Mouse (Mus musculus): Measurements from ENCODE around the gene Dph6. TPM values are rescaled to one million over a fixed set of nuclear protein-coding genes. Genes with fewer than 3 reads are reported as not detected.
"Not testable (repeated sequence)": the region's sequence is repeated elsewhere in the genome, so short reads cannot be mapped to it uniquely, and the experiment has no call there.

The Dph6 gene
- polyA plus RNA-seq, 1 experiment = 15.9 TPM

DNA sequence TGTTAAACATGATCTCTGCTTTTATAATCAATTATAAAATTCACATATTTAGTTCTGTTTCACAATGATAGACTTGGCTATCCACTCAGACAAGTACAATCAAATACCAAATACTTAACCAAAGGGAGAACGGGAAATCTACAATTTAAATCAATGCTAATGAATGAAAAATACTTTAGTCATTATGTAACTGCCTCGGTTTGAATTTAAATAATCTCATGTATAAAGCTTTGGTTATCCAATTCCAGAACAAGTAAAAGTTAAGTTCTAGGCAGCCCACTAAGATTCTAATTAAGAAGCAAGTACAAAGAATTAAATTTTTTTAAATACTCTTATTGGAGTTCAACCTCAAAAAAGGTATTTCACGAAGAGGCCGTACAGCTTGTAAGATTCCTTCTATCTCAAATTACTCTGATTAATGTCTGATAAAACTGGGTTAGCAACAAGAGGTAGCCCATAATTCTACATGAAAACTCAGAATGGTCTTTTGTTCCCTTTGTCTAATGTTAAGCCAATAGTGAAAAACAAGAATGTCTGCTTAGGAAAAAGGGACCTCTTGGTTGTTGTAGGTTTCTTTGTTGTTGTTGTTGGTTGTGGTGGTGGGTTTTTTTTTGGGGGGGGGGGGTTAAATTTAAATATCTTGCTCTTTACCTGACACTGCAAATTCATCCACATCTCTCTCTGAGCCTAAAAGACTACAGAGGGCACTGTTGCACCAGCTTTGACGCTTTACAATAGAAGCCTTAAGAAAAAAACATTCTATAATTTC is 32.8 kb downstream of the Dph6 start:
- no peak for TF ChIP-seq CTCF (IDR thresholded peaks at IDR 0.05; ENCODE audit: borderline replicate concordance, control insufficient read depth, extremely low read depth, insufficient read depth, low read length, poor library complexity)
- no peak for TF ChIP-seq POLR2A (IDR thresholded peaks at IDR 0.05; ENCODE audit: control insufficient read depth, extremely low read depth, insufficient read depth, low read length, poor library complexity)
- Histone ChIP-seq H3K4me3 (ENCODE audit: control insufficient read depth, insufficient read depth, low read length) (no peak overlapping the region), H3K4me1 (replicated peaks; ENCODE audit: control insufficient read depth, insufficient read depth, low read length) (no peaks in the 10 kb centered on the region), H3K36me3 (ENCODE audit: control insufficient read depth, insufficient read depth, low read length) (no peaks in the 10 kb centered on the region), H3K27ac (ENCODE audit: control insufficient read depth, insufficient read depth, low read length) (no peak overlapping the region), H3K27me3 (ENCODE audit: control insufficient read depth, insufficient read depth, low read length) (no peaks in the 10 kb centered on the region)
- no peak for DNase-seq
- WGBS = 84% methylated on average over 5 of the region's 5 CpGs

DNA sequence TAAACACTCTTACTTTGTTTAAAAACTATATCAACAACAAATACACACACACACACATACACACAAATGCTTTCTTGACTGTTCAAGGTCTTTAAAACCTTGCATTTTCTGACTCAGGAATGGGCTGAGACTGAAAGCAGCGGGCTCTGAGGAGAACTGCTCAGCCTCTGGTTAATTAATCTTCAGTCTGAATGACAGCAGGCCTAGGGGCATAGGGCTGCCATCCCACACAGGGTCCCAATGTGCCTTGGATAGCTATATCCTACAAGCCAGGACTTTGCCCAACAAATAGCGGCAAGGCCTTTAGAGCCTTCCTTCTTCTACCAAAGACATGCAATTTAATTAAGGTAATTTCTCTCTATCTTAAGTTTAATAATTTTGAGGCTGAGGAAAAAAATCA is 43.2 kb downstream of the Dph6 start:
- DNase-seq = no peak
- WGBS = 93% methylated on average over 2 of the region's 2 CpGs

DNA sequence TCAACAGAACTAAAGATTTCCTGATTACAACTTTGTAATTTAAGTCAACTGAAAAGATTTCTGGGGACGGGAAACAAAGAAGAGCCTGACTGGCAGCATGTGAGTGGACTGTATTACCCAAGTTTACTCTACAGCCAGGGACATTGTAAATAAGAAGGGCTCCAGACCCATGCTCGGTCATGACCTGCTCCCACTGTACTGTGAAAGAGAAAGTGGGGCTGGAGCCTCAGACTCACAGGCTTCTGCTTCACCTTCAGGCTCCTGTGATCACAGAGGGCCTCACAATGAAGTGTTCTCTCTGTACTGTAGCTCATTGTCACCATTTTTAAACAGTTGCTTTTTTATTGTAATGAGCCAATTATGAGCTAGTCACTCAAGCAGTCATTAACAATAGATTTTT is 44.7 kb downstream of the Dph6 start:
- TF ChIP-seq CTCF (IDR thresholded peaks at IDR 0.05; ENCODE audit: borderline replicate concordance, control insufficient read depth, extremely low read depth, insufficient read depth, low read length, poor library complexity) (no peak), POLR2A (IDR thresholded peaks at IDR 0.05; ENCODE audit: control insufficient read depth, extremely low read depth, insufficient read depth, low read length, poor library complexity) (no peak)
- H3K36me3 ChIP-seq (ENCODE audit: control insufficient read depth, insufficient read depth, low read length) = no peaks in the 10 kb centered on the region
- H3K4me1 ChIP-seq (replicated peaks; ENCODE audit: control insufficient read depth, insufficient read depth, low read length) = no peaks in the 10 kb centered on the region
- 90% methylated on average over 2 of the region's 2 CpGs for WGBS
- H3K4me3 ChIP-seq (ENCODE audit: control insufficient read depth, insufficient read depth, low read length) = no peak overlapping the region
- no peak overlapping the region for H3K27ac ChIP-seq (ENCODE audit: control insufficient read depth, insufficient read depth, low read length)
- H3K27me3 ChIP-seq (ENCODE audit: control insufficient read depth, insufficient read depth, low read length) = no peaks in the 10 kb centered on the region
- no peak for DNase-seq

More for the DNA sequence above, 43.2 kb downstream of the Dph6 start:
- no peaks in the 10 kb centered on the region for H3K27me3 ChIP-seq (ENCODE audit: control insufficient read depth, insufficient read depth, low read length)
- H3K4me1 ChIP-seq (replicated peaks; ENCODE audit: control insufficient read depth, insufficient read depth, low read length) = no peaks in the 10 kb centered on the region
- no peak for TF ChIP-seq CTCF (IDR thresholded peaks at IDR 0.05; ENCODE audit: borderline replicate concordance, control insufficient read depth, extremely low read depth, insufficient read depth, low read length, poor library complexity)
- TF ChIP-seq POLR2A (IDR thresholded peaks at IDR 0.05; ENCODE audit: control insufficient read depth, extremely low read depth, insufficient read depth, low read length, poor library complexity) = no peak
- H3K36me3 ChIP-seq (ENCODE audit: control insufficient read depth, insufficient read depth, low read length) = no peaks in the 10 kb centered on the region
- no peak overlapping the region for H3K4me3 ChIP-seq (ENCODE audit: control insufficient read depth, insufficient read depth, low read length)
- H3K27ac ChIP-seq (ENCODE audit: control insufficient read depth, insufficient read depth, low read length) = no peak overlapping the region

DNA sequence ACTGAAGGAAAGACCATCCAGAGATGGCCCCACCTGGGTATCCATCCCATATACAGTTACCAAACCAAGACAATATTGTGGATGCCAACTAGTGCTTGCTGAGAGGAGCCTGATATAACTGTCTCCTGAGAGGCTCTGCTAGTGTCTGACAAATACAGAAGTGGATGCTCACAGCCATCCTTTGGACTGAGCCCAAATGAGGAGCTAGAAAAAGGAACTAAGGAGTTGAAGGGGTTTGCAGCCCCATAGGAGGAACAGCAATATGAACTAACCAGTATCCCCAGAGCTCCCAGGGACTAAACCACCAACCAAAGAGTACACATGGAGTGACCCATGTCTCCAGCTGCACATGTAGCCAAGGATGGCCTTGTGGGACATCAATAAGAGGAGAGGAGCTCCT is 49.6 kb downstream of the Dph6 start:
- not testable (repeated sequence) for H3K27ac ChIP-seq (ENCODE audit: control insufficient read depth, insufficient read depth, low read length); H3K4me1 ChIP-seq (replicated peaks; ENCODE audit: control insufficient read depth, insufficient read depth, low read length); DNase-seq; H3K4me3 ChIP-seq (ENCODE audit: control insufficient read depth, insufficient read depth, low read length); H3K36me3 ChIP-seq (ENCODE audit: control insufficient read depth, insufficient read depth, low read length); H3K27me3 ChIP-seq (ENCODE audit: control insufficient read depth, insufficient read depth, low read length)

DNA sequence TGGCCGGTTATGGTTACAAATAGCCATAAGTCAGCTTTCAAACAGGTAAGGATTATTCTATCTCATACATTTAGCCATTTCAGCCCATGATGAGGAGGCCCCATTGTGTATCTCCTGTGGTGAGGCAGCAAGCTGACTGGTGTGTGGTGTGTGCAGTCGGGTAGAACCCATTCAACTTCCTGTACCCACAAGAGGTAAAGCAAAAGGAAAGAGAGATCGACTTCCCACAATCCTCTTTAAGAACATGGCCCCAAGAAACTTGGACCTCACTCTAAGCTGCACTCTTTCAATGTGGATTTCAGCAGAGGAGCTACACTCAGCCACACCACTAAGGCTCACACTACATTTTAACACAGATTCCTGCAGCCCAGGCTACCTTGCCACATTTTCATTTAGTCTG is 53.6 kb downstream of the Dph6 start:
- WGBS = 72% methylated on average over 3 of the region's 3 CpGs
- H3K4me1 ChIP-seq (replicated peaks; ENCODE audit: control insufficient read depth, insufficient read depth, low read length) = no peaks in the 10 kb centered on the region
- TF ChIP-seq CTCF (IDR thresholded peaks at IDR 0.05; ENCODE audit: borderline replicate concordance, control insufficient read depth, extremely low read depth, insufficient read depth, low read length, poor library complexity) (no peak), POLR2A (IDR thresholded peaks at IDR 0.05; ENCODE audit: control insufficient read depth, extremely low read depth, insufficient read depth, low read length, poor library complexity) (no peak)

DNA sequence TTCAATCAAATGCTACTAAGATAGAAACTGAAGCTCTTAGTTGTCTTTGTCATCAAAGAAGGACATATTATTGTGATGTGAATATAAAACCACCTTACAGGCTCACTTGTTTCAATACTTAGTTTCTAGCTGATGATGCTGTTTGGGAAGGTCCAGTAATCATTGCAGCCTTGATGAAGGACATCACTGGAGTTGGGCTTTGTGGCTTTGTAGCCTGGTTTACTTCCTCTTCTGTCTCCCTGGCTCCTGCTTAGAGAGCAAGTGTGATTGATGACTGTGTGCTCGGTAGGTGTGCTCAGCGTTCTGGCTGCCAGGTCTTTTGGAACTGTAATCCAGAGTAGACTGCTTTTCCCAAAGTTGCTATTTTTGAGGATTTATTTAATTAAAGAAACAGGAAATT is 55.0 kb downstream of the Dph6 start:
- TF ChIP-seq CTCF (IDR thresholded peaks at IDR 0.05; ENCODE audit: borderline replicate concordance, control insufficient read depth, extremely low read depth, insufficient read depth, low read length, poor library complexity) (no peak), POLR2A (IDR thresholded peaks at IDR 0.05; ENCODE audit: control insufficient read depth, extremely low read depth, insufficient read depth, low read length, poor library complexity) (no peak)
- no peak for DNase-seq
- WGBS = 55% methylated on average over 2 of the region's 2 CpGs
- Histone ChIP-seq H3K4me3 (ENCODE audit: control insufficient read depth, insufficient read depth, low read length) (no peak overlapping the region), H3K36me3 (ENCODE audit: control insufficient read depth, insufficient read depth, low read length) (no peaks in the 10 kb centered on the region), H3K27ac (ENCODE audit: control insufficient read depth, insufficient read depth, low read length) (no peak overlapping the region), H3K4me1 (replicated peaks; ENCODE audit: control insufficient read depth, insufficient read depth, low read length) (no peaks in the 10 kb centered on the region), H3K27me3 (ENCODE audit: control insufficient read depth, insufficient read depth, low read length) (no peaks in the 10 kb centered on the region)

More for the DNA sequence above, 53.6 kb downstream of the Dph6 start:
- Histone ChIP-seq H3K27me3 (ENCODE audit: control insufficient read depth, insufficient read depth, low read length) (no peaks in the 10 kb centered on the region), H3K4me3 (ENCODE audit: control insufficient read depth, insufficient read depth, low read length) (no peak overlapping the region), H3K36me3 (ENCODE audit: control insufficient read depth, insufficient read depth, low read length) (no peaks in the 10 kb centered on the region), H3K27ac (ENCODE audit: control insufficient read depth, insufficient read depth, low read length) (no peak overlapping the region)
- no peak for DNase-seq

DNA sequence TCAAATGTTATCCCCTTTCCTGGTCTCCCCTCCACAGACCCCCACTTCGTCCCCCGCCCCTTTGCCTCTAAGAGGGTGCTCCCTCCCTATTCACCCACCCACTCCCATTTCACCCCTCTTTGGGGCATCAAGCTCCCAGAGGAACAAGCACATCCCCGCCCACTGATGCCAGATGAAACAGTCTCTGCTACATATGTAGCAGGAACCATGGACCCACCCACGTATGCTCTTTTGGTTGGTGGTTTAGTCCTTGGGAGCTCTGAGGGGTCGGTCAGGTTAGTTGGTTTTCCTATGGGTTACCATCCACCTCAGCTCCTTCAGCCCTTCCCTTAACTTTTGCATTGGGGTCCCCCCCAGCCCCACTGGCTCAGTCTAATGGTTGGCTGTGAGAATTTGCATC is 61.4 kb downstream of the Dph6 start:
- WGBS = 95% methylated on average over 5 of the region's 5 CpGs
- TF ChIP-seq CTCF (IDR thresholded peaks at IDR 0.05; ENCODE audit: borderline replicate concordance, control insufficient read depth, extremely low read depth, insufficient read depth, low read length, poor library complexity) = no peak
- no peak for TF ChIP-seq POLR2A (IDR thresholded peaks at IDR 0.05; ENCODE audit: control insufficient read depth, extremely low read depth, insufficient read depth, low read length, poor library complexity)
- H3K27ac ChIP-seq (ENCODE audit: control insufficient read depth, insufficient read depth, low read length) = no peak overlapping the region

More for the DNA sequence above, 61.4 kb downstream of the Dph6 start:
- Histone ChIP-seq H3K4me3 (ENCODE audit: control insufficient read depth, insufficient read depth, low read length) (no peak overlapping the region), H3K36me3 (ENCODE audit: control insufficient read depth, insufficient read depth, low read length) (no peaks in the 10 kb centered on the region), H3K27me3 (ENCODE audit: control insufficient read depth, insufficient read depth, low read length) (no peaks in the 10 kb centered on the region), H3K4me1 (replicated peaks; ENCODE audit: control insufficient read depth, insufficient read depth, low read length) (no peaks in the 10 kb centered on the region)
- DNase-seq = no peak
